Mouse (Mus musculus): ENCODE results near the gene Sbf2. TPM values are rescaled to one million over a fixed set of nuclear protein-coding genes. Genes with fewer than 3 reads are reported as not detected.
A peak's percentile ranks its signal among the peaks of the same experiment; 100 is the strongest.

Sbf2 gene
- polyA plus RNA-seq, 1 experiment from 2014 or later = 48.8 TPM

GRCm38 (mm10) chr7:110298090-110298489 lies 316.6 kb downstream of the Sbf2 start:
- Histone ChIP-seq H3K4me1 (ENCODE audit: control insufficient read depth, insufficient read depth, low read length) (peaks cover 12% of the 10 kb centered on the region), H3K9ac (replicated peaks; ENCODE audit: low read depth, low read length) (no peak overlapping the region), H3K27ac (ENCODE audit: low read length) (peak overlapping the region; percentile 82; the same call in 1 of the 2 replicates), H3K36me3 (ENCODE audit: control insufficient read depth, insufficient read depth, low read length) (no peaks in the 10 kb centered on the region), H3K4me3 (ENCODE audit: low read depth, low read length) (no peak overlapping the region), H3K27me3 (ENCODE audit: control insufficient read depth, insufficient read depth, low read length) (no peaks in the 10 kb centered on the region), H3K9me3 (ENCODE audit: control insufficient read depth, low read depth, low read length) (no peaks in the 10 kb centered on the region), H3K4me2 (replicated peaks; ENCODE audit: low read depth, low read length) (no peak overlapping the region)
- 80% methylated on average over 7 of the region's 7 CpGs for WGBS
- no peak for ATAC-seq (ENCODE audit: insufficient number of reproducible peaks, insufficient read depth, low FRiP score, low read depth)

- Histone ChIP-seq H3K27me3 (ENCODE audit: control insufficient read depth, insufficient read depth, low read length) (no peaks in the 10 kb centered on the region), H3K4me1 (ENCODE audit: control insufficient read depth, insufficient read depth, low read length) (peaks cover 12% of the 10 kb centered on the region), H3K4me2 (replicated peaks; ENCODE audit: low read depth, low read length) (no peak overlapping the region), H3K4me3 (ENCODE audit: low read depth, low read length) (no peak overlapping the region), H3K9ac (replicated peaks; ENCODE audit: low read depth, low read length) (no peak overlapping the region), H3K27ac (ENCODE audit: low read length) (peak overlapping the region; percentile 82), H3K36me3 (ENCODE audit: control insufficient read depth, insufficient read depth, low read length) (no peaks in the 10 kb centered on the region), H3K9me3 (ENCODE audit: control insufficient read depth, low read depth, low read length) (no peaks in the 10 kb centered on the region)
- ATAC-seq (ENCODE audit: insufficient number of reproducible peaks, insufficient read depth, low FRiP score, low read depth) = peak; percentile 24; the same call in 1 of the 2 replicates
- 44% methylated on average over 4 of the region's 4 CpGs for WGBS
Observed at GRCm38 (mm10) chr7:110297611-110298010, 317.1 kb downstream of the Sbf2 start.

- no peaks in the 10 kb centered on the region for H3K9me3 ChIP-seq (ENCODE audit: control insufficient read depth, low read depth, low read length)
- WGBS = 23% methylated on average over 17 of the region's 17 CpGs
- H3K27ac ChIP-seq (ENCODE audit: low read length) = peak overlapping the region; percentile 82
- no peak overlapping the region for H3K4me2 ChIP-seq (replicated peaks; ENCODE audit: low read depth, low read length)
- no peaks in the 10 kb centered on the region for H3K27me3 ChIP-seq (ENCODE audit: control insufficient read depth, insufficient read depth, low read length)
- peak; percentile 83; the same call in 1 of the 2 replicates for ATAC-seq (ENCODE audit: insufficient number of reproducible peaks, insufficient read depth, low FRiP score, low read depth)
- H3K4me1 ChIP-seq (ENCODE audit: control insufficient read depth, insufficient read depth, low read length) = peaks cover 12% of the 10 kb centered on the region
- no peaks in the 10 kb centered on the region for H3K36me3 ChIP-seq (ENCODE audit: control insufficient read depth, insufficient read depth, low read length)
- H3K4me3 ChIP-seq (ENCODE audit: low read depth, low read length) = no peak overlapping the region
- no peak overlapping the region for H3K9ac ChIP-seq (replicated peaks; ENCODE audit: low read depth, low read length)
Observed at GRCm38 (mm10) chr7:110296889-110297603, 317.7 kb downstream of the Sbf2 start.

- Histone ChIP-seq H3K4me1 (ENCODE audit: control insufficient read depth, insufficient read depth, low read length) (peaks cover 13% of the 10 kb centered on the region; the same call in 1 of the 2 replicates), H3K4me3 (ENCODE audit: low read depth, low read length) (no peak overlapping the region), H3K4me2 (replicated peaks; ENCODE audit: low read depth, low read length) (no peak overlapping the region), H3K9me3 (ENCODE audit: control insufficient read depth, low read depth, low read length) (no peaks in the 10 kb centered on the region), H3K9ac (replicated peaks; ENCODE audit: low read depth, low read length) (no peak overlapping the region), H3K27ac (ENCODE audit: low read length) (no peak overlapping the region), H3K27me3 (ENCODE audit: control insufficient read depth, insufficient read depth, low read length) (no peaks in the 10 kb centered on the region), H3K36me3 (ENCODE audit: control insufficient read depth, insufficient read depth, low read length) (no peaks in the 10 kb centered on the region)
- ATAC-seq (ENCODE audit: insufficient number of reproducible peaks, insufficient read depth, low FRiP score, low read depth) = no peak
- WGBS = 74% methylated on average over 4 of the region's 4 CpGs
Observed at GRCm38 (mm10) chr7:110289647-110290046, 325.1 kb downstream of the Sbf2 start.

GRCm38 (mm10) chr7:110288731-110289191 lies 326.0 kb downstream of the Sbf2 start:
- H3K4me3 ChIP-seq (ENCODE audit: low read depth, low read length) = no peak overlapping the region
- H3K9ac ChIP-seq (replicated peaks; ENCODE audit: low read depth, low read length) = no peak overlapping the region
- no peaks in the 10 kb centered on the region for H3K27me3 ChIP-seq (ENCODE audit: control insufficient read depth, insufficient read depth, low read length)
- H3K4me2 ChIP-seq (replicated peaks; ENCODE audit: low read depth, low read length) = no peak overlapping the region
- H3K4me1 ChIP-seq (ENCODE audit: control insufficient read depth, insufficient read depth, low read length) = peaks cover 13% of the 10 kb centered on the region; the same call in 1 of the 2 replicates
- H3K36me3 ChIP-seq (ENCODE audit: control insufficient read depth, insufficient read depth, low read length) = 0 out of 2 replicates have a peak, but pooled peaks cover 2% of the 10 kb centered on the region
- WGBS = 75% methylated on average over 6 of the region's 6 CpGs
- 0 out of 2 replicates have a peak overlapping the region, but pooled peaks have one; percentile 10 for H3K27ac ChIP-seq (ENCODE audit: low read length)
- no peaks in the 10 kb centered on the region for H3K9me3 ChIP-seq (ENCODE audit: control insufficient read depth, low read depth, low read length)
- peak; percentile 39; the same call in 1 of the 2 replicates for ATAC-seq (ENCODE audit: insufficient number of reproducible peaks, insufficient read depth, low FRiP score, low read depth)

GRCm38 (mm10) chr7:110288191-110288604 lies 326.5 kb downstream of the Sbf2 start:
- Histone ChIP-seq H3K27ac (ENCODE audit: low read length) (no peak overlapping the region), H3K27me3 (ENCODE audit: control insufficient read depth, insufficient read depth, low read length) (no peaks in the 10 kb centered on the region), H3K4me3 (ENCODE audit: low read depth, low read length) (no peak overlapping the region), H3K4me1 (ENCODE audit: control insufficient read depth, insufficient read depth, low read length) (peaks cover 13% of the 10 kb centered on the region; the same call in 1 of the 2 replicates), H3K4me2 (replicated peaks; ENCODE audit: low read depth, low read length) (no peak overlapping the region), H3K9me3 (ENCODE audit: control insufficient read depth, low read depth, low read length) (no peaks in the 10 kb centered on the region), H3K9ac (replicated peaks; ENCODE audit: low read depth, low read length) (no peak overlapping the region), H3K36me3 (ENCODE audit: control insufficient read depth, insufficient read depth, low read length) (0 out of 2 replicates have a peak, but pooled peaks cover 2% of the 10 kb centered on the region)
- ATAC-seq (ENCODE audit: insufficient number of reproducible peaks, insufficient read depth, low FRiP score, low read depth) = no peak
- 58% methylated on average over 4 of the region's 4 CpGs for WGBS

- no peak for ATAC-seq (ENCODE audit: insufficient number of reproducible peaks, insufficient read depth, low FRiP score, low read depth)
- Histone ChIP-seq H3K4me1 (ENCODE audit: control insufficient read depth, insufficient read depth, low read length) (peaks cover 13% of the 10 kb centered on the region; the same call in 1 of the 2 replicates), H3K27ac (ENCODE audit: low read length) (no peak overlapping the region), H3K9ac (replicated peaks; ENCODE audit: low read depth, low read length) (no peak overlapping the region), H3K4me2 (replicated peaks; ENCODE audit: low read depth, low read length) (no peak overlapping the region), H3K4me3 (ENCODE audit: low read depth, low read length) (no peak overlapping the region), H3K9me3 (ENCODE audit: control insufficient read depth, low read depth, low read length) (no peaks in the 10 kb centered on the region), H3K27me3 (ENCODE audit: control insufficient read depth, insufficient read depth, low read length) (no peaks in the 10 kb centered on the region), H3K36me3 (ENCODE audit: control insufficient read depth, insufficient read depth, low read length) (0 out of 2 replicates have a peak, but pooled peaks cover 2% of the 10 kb centered on the region)
- 57% methylated on average over 8 of the region's 8 CpGs for WGBS
Observed at GRCm38 (mm10) chr7:110287476-110288071, 327.1 kb downstream of the Sbf2 start.

- peak; percentile 80 for ATAC-seq (ENCODE audit: insufficient number of reproducible peaks, insufficient read depth, low FRiP score, low read depth)
- H3K9me3 ChIP-seq (ENCODE audit: control insufficient read depth, low read depth, low read length) = no peaks in the 10 kb centered on the region
- no peak overlapping the region for H3K9ac ChIP-seq (replicated peaks; ENCODE audit: low read depth, low read length)
- no peak overlapping the region for H3K4me2 ChIP-seq (replicated peaks; ENCODE audit: low read depth, low read length)
- H3K4me1 ChIP-seq (ENCODE audit: control insufficient read depth, insufficient read depth, low read length) = peaks cover 13% of the 10 kb centered on the region; the same call in 1 of the 2 replicates
- 6% methylated on average over 12 of the region's 12 CpGs for WGBS
- 0 out of 2 replicates have a peak, but pooled peaks cover 2% of the 10 kb centered on the region for H3K36me3 ChIP-seq (ENCODE audit: control insufficient read depth, insufficient read depth, low read length)
- H3K27me3 ChIP-seq (ENCODE audit: control insufficient read depth, insufficient read depth, low read length) = no peaks in the 10 kb centered on the region
- no peak overlapping the region for H3K4me3 ChIP-seq (ENCODE audit: low read depth, low read length)
- no peak overlapping the region for H3K27ac ChIP-seq (ENCODE audit: low read length)
Observed at GRCm38 (mm10) chr7:110286838-110287475, 327.8 kb downstream of the Sbf2 start.
